Mouse (Mus musculus) heart, postnatal 10 days (tissue): ENCODE results near the gene Phip. TPM values are rescaled to one million over a fixed set of nuclear protein-coding genes. Genes with fewer than 3 reads are reported as not detected.
A peak's percentile ranks its signal among the peaks of the same experiment; 100 is the strongest.

ENCODE experiments used
- DNase-seq, 2 experiments: peaks; one replicate each; pipeline ENCODE4 v3.0.0; 2021
- intact Hi-C: fragments of 180-260 bp; cut with DNase I; formaldehyde crosslinking; loops from one replicate; pipeline ENCODE4 v1.15.1; 2025
- total RNA-seq, 2 experiments: library from RNA; stranded (reverse); gene quantifications; 2 replicates each; pipeline ENCODE4 v1.2.3; 2021

The Phip gene
- total RNA-seq, result 10 to 100 TPM; 35.2 to 41.7 TPM

GRCm38 (mm10) chr9:82975342-82976215 lies at the start of gene Phip:
Gene Phip (minus strand): TSS chr9:82975516.
- DNase-seq, result peak; percentile 97
- intact Hi-C loops, result loop anchor here (2.0 to 10.0 kb wide), 3 partner anchors 171 to 379 kb away; partner anchors contain the start of gene Hmgn3

GRCm38 (mm10) chr9:83023724-83024123 lies 48.4 kb upstream of the Phip start:
- peak; percentile 31 to 37 for DNase-seq

GRCm38 (mm10) chr9:83014516-83014915 lies 39.2 kb upstream of the Phip start:
- intact Hi-C loops, result no loop called here
- DNase-seq, result no peak

More at GRCm38 (mm10) chr9:83023724-83024123, 48.4 kb upstream of the Phip start:
- intact Hi-C loops, result no loop called here

GRCm38 (mm10) chr9:83008306-83008705 lies 33.0 kb upstream of the Phip start:
- intact Hi-C loops, result no loop called here
- no peak for DNase-seq

GRCm38 (mm10) chr9:83001342-83001741 lies 26.0 kb upstream of the Phip start:
- intact Hi-C loops, result no loop called here
- DNase-seq, result no peak

- no peak for DNase-seq
- intact Hi-C loops, result no loop called here
Measured at GRCm38 (mm10) chr9:82997765-82998500, 22.6 kb upstream of the Phip start.

GRCm38 (mm10) chr9:82976936-82977335 lies 1.6 kb upstream of the Phip start:
- intact Hi-C loops, result loop anchor here (2.0 to 10.0 kb wide), 3 partner anchors 170 to 378 kb away; partner anchors contain the start of gene Hmgn3
- DNase-seq, result peak; percentile 48 to 60

- intact Hi-C loops, result loop anchor here (2.0 to 10.0 kb wide), 3 partner anchors 171 to 379 kb away; partner anchors contain the start of gene Hmgn3
- DNase-seq, result no peak
Measured at GRCm38 (mm10) chr9:82976219-82976618, 903 bp upstream of the Phip start.

GRCm38 (mm10) chr9:82974962-82975341 lies 364 bp downstream of the Phip start:
- intact Hi-C loops, result loop anchor here (10.0 kb wide), 2 partner anchors 290 to 380 kb away; no protein-coding TSS in a partner anchor
- DNase-seq, result no peak

GRCm38 (mm10) chr9:82974187-82974861 lies 992 bp downstream of the Phip start:
- DNase-seq, result peak; percentile 90 to 92
- intact Hi-C loops, result loop anchor here (10.0 kb wide), 2 partner anchors 290 to 380 kb away; no protein-coding TSS in a partner anchor

- DNase-seq, result peak; percentile 38 to 50
- intact Hi-C loops, result loop anchor here (10.0 kb wide), 2 partner anchors 291 to 381 kb away; no protein-coding TSS in a partner anchor
Measured at GRCm38 (mm10) chr9:82973321-82973892, 1.9 kb downstream of the Phip start.

GRCm38 (mm10) chr9:82971433-82971832 lies 3.9 kb downstream of the Phip start:
- intact Hi-C loops, result loop anchor here (10.0 kb wide), 2 partner anchors 293 to 383 kb away; no protein-coding TSS in a partner anchor

GRCm38 (mm10) chr9:82967076-82967621 lies 8.2 kb downstream of the Phip start:
- intact Hi-C loops, result no loop called here
- DNase-seq, result peak; percentile 37 to 43

More at GRCm38 (mm10) chr9:82971433-82971832, 3.9 kb downstream of the Phip start:
- DNase-seq, result peak; percentile 25 to 36

GRCm38 (mm10) chr9:82963981-82964380 lies 11.3 kb downstream of the Phip start:
- intact Hi-C loops, result no loop called here
- no peak for DNase-seq

GRCm38 (mm10) chr9:82961352-82961751 lies 14.0 kb downstream of the Phip start:
- intact Hi-C loops, result no loop called here
- no peak for DNase-seq

- no peak for DNase-seq
- intact Hi-C loops, result loop anchor here (5.0 kb wide), 1 partner anchor 48 kb away; no protein-coding TSS in a partner anchor
Measured at GRCm38 (mm10) chr9:82955267-82955666, 20.0 kb downstream of the Phip start.

- intact Hi-C loops, result no loop called here
- DNase-seq, result no peak
Measured at GRCm38 (mm10) chr9:82952330-82952729, 23.0 kb downstream of the Phip start.

GRCm38 (mm10) chr9:82951435-82952004 lies 23.8 kb downstream of the Phip start:
- intact Hi-C loops, result no loop called here
- DNase-seq, result no peak

- intact Hi-C loops, result loop anchor here (5.0 kb wide), 1 partner anchor 50 kb away; no protein-coding TSS in a partner anchor
- DNase-seq, result no peak
Measured at GRCm38 (mm10) chr9:82907246-82907645, 68.1 kb downstream of the Phip start.
